Mouse (Mus musculus) limb, embryonic 12.5 days (tissue): ENCODE measurements at regions not wholly inside any gene's neighbourhood (a gene's known extent, or its start where the extent isn't known, plus 50 kb on each side); places are given as distances from the start of the nearest gene placed in this dataset.

Source experiments
- ATAC-seq: fragments of 200-750 bp; cut with Nextera tagmentation; 2 replicates; pipeline ENCODE4 v1.8.0; 2017; ENCODE audit warnings: low read depth, moderate TSS enrichment; ENCODE audit not compliant: insufficient number of reproducible peaks, insufficient read depth, low FRiP score, low TSS enrichment
- H3K27ac ChIP-seq: fragments of 300-500 bp; sonication (generic); 2 replicates; pipeline ENCODE4 v1.5.1; 2016; ENCODE audit warnings: mild to moderate bottlenecking, moderate library complexity
- H3K27me3 ChIP-seq: fragments of 300-500 bp; sonication (generic); 2 replicates; pipeline ENCODE4 v1.6.1; 2016; ENCODE audit warnings: mild to moderate bottlenecking, moderate library complexity
- H3K36me3 ChIP-seq: fragments of 300-500 bp; sonication (generic); 2 replicates; pipeline ENCODE4 v1.6.1; 2016; ENCODE audit warnings: mild to moderate bottlenecking, moderate library complexity
- H3K4me1 ChIP-seq: fragments of 300-500 bp; sonication (generic); replicated peaks from 2 replicates; pipeline ENCODE4 v1.6.1; 2016
- H3K4me2 ChIP-seq: fragments of 300-500 bp; sonication (generic); 2 replicates; pipeline ENCODE4 v1.6.1; 2016; ENCODE audit warnings: mild to moderate bottlenecking, moderate library complexity
- H3K4me3 ChIP-seq: fragments of 300-500 bp; sonication (generic); replicated peaks from 2 replicates; pipeline ENCODE4 v1.5.1; 2016; ENCODE audit warnings: mild to moderate bottlenecking
- H3K9ac ChIP-seq: fragments of 300-500 bp; sonication (generic); replicated peaks from 2 replicates; pipeline ENCODE4 v1.6.1; 2016; ENCODE audit warnings: mild to moderate bottlenecking, moderate library complexity
- H3K9me3 ChIP-seq: fragments of 300-500 bp; sonication (generic); 2 replicates; pipeline ENCODE4 v1.6.1; 2016; ENCODE audit warnings: mild to moderate bottlenecking, moderate library complexity
- WGBS: fragments of 180-500 bp; shearing (Covaris S2); methylation state at CpG from one replicate; pipeline ENCODE4 v1.1.7; 2016; 5-methylcytosine and 5-hydroxymethylcytosine counted together

GRCm38 (mm10) chr9:85524733-85525132 is 197.6 kb upstream of the Tent5a start:
- Histone ChIP-seq H3K9ac (no peak overlapping the region), H3K4me2 (no peak overlapping the region), H3K36me3 (no peaks in the 10 kb centered on the region), H3K27me3 (no peaks in the 10 kb centered on the region), H3K9me3 (no peaks in the 10 kb centered on the region), H3K27ac (no peak overlapping the region), H3K4me3 (no peak overlapping the region), H3K4me1 (no peaks in the 10 kb centered on the region)
- no peak for ATAC-seq

GRCm38 (mm10) chr9:85521342-85521741 is 194.2 kb upstream of the Tent5a start:
- ATAC-seq = no peak
- 90% methylated on average over 2 of the region's 2 CpGs for WGBS

DNA sequence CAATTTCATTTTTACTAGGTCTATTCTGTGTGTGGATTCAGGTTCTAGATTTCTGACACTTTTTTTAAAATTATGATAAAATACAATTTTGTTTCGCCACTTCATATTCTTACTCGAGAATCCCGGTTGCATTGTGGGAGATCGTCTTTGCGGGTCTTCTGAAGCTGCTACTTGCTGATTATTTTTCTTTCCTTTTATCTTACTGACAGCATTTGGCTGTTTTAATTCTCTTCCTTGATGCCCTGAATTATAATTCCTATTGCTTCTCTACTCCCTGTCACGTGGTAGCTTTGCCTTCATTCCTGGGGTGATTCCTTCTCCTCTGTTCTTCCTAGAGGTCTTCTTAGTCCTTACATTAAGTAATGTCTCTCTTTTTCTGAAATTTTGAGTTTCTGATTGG is 193.8 kb upstream of the Tent5a start:
- no peaks in the 10 kb centered on the region for H3K9me3 ChIP-seq
- no peak overlapping the region for H3K27ac ChIP-seq
- no peaks in the 10 kb centered on the region for H3K4me1 ChIP-seq
- no peak overlapping the region for H3K4me2 ChIP-seq
- no peak for ATAC-seq
- no peak overlapping the region for H3K9ac ChIP-seq
- no peaks in the 10 kb centered on the region for H3K27me3 ChIP-seq
- no peak overlapping the region for H3K4me3 ChIP-seq
- no peaks in the 10 kb centered on the region for H3K36me3 ChIP-seq
- WGBS = 84% methylated on average over 6 of the region's 6 CpGs

More at GRCm38 (mm10) chr9:85521342-85521741, 194.2 kb upstream of the Tent5a start:
- Histone ChIP-seq H3K9me3 (no peaks in the 10 kb centered on the region), H3K36me3 (no peaks in the 10 kb centered on the region), H3K4me2 (no peak overlapping the region), H3K27me3 (no peaks in the 10 kb centered on the region), H3K4me1 (no peaks in the 10 kb centered on the region), H3K27ac (no peak overlapping the region), H3K4me3 (no peak overlapping the region), H3K9ac (no peak overlapping the region)

DNA sequence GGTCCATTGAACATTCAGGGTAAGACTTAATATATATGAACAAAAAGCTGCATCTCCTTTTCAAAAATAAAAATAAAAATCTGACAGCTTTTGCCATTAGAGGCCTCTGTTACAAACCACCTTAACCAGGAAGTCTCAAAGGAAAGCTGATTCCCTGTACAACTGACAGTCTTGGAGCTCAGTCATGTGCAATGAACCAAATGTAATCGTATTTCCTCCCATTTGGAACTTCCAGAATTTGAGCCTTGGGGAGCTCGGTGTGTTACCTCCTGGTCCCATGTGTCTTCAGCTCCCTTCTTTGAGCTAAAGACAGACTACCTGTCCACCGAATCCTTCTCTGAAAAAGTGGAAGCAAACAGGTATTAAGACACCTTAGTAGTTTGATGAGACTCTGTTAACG is 171.9 kb upstream of the Tent5a start:
- Histone ChIP-seq H3K4me1 (no peaks in the 10 kb centered on the region), H3K27ac (no peak overlapping the region), H3K27me3 (no peaks in the 10 kb centered on the region), H3K4me2 (no peak overlapping the region), H3K9me3 (no peaks in the 10 kb centered on the region), H3K9ac (no peak overlapping the region), H3K4me3 (no peak overlapping the region), H3K36me3 (no peaks in the 10 kb centered on the region)
- 89% methylated on average over 4 of the region's 4 CpGs for WGBS
- no peak for ATAC-seq

DNA sequence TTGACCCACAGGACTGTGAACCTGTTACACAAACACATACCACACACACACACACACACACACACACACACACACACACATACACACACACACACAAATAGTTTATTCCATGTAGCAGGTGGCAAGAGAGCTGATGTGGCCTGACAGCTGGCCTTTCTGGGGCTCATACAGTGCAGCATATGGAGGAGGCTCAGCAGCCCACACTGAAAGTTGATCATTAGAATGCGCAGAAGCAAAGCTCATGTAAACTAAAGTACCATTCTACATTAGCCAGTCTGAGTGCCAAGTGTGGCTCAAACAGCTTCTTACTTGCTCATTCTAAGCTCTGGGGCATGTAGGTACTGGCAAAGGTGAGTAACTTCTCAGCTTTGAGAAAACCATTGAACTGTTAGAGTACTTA is 170.2 kb upstream of the Tent5a start:
- WGBS = 91% methylated on average over 1 of the region's 1 CpGs
- no peaks in the 10 kb centered on the region for H3K9me3 ChIP-seq

DNA sequence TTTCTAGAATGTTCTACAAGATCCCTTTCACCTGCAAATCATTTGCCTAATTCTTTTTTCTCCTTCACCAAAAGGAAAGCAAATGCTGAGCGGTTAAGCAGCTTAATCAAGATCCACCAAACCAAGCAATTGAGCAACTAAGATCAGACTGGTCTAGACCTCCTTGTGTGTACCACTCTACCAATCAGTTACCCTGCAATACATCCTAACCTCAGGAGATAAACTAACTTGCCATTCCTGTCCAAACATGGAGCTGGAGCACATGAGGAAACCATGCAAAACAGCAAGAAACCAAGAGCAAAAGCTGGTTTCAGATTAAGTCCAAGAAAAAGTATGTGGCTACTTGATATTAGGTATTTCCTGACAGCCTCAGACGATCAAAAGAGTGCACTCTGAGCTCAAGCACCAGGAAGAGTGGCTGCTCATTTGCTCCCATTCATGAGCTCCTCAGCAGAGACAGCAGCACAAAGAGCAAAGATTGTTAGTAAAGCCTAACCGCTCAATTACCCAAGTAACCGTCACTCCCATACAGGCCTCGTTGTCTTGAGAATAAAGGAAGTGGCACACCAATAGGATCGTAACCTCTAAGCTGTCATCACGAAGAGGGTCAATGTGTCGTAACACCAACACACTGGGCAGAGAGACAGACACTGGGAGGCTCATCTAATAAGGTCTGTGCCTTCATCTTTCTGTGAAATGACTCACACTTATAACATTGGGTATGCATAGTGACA is 169.5 kb upstream of the Tent5a start:
- Histone ChIP-seq H3K9ac (no peak overlapping the region), H3K27me3 (no peaks in the 10 kb centered on the region), H3K4me2 (no peak overlapping the region), H3K36me3 (no peaks in the 10 kb centered on the region), H3K4me3 (no peak overlapping the region), H3K9me3 (no peaks in the 10 kb centered on the region), H3K27ac (no peak overlapping the region), H3K4me1 (no peaks in the 10 kb centered on the region)
- no peak for ATAC-seq
- WGBS = 59% methylated on average over 8 of the region's 8 CpGs

More for the DNA sequence above, 170.2 kb upstream of the Tent5a start:
- H3K27ac ChIP-seq = no peak overlapping the region
- no peaks in the 10 kb centered on the region for H3K4me1 ChIP-seq
- H3K4me2 ChIP-seq = no peak overlapping the region
- H3K9ac ChIP-seq = no peak overlapping the region
- no peaks in the 10 kb centered on the region for H3K36me3 ChIP-seq
- no peak for ATAC-seq
- H3K4me3 ChIP-seq = no peak overlapping the region
- no peaks in the 10 kb centered on the region for H3K27me3 ChIP-seq

DNA sequence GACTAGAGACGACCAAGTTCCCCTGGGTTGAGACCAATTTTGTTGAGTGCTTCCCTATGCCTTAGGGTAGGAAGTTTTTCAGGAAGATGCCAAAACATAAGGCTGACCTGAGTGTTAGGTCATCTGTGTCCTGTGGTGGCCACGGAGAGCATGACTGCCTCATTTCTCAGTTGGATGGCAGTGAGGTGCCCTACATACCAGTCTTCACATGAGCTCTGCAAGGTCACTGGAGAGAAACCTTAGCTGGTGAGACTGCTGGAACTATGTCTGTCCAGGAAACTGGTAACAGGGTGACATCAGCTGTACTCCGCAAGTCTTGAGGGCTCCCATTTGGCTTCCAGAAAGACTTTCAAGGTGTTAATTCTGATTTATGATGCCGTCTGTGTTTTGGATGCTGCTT is 167.9 kb upstream of the Tent5a start:
- WGBS = 61% methylated on average over 4 of the region's 4 CpGs
- Histone ChIP-seq H3K4me2 (no peak overlapping the region), H3K9me3 (no peaks in the 10 kb centered on the region), H3K36me3 (no peaks in the 10 kb centered on the region), H3K4me3 (no peak overlapping the region), H3K9ac (no peak overlapping the region), H3K27me3 (no peaks in the 10 kb centered on the region), H3K27ac (no peak overlapping the region), H3K4me1 (no peaks in the 10 kb centered on the region)
- no peak for ATAC-seq

GRCm38 (mm10) chr9:85493760-85494159 is 166.6 kb upstream of the Tent5a start:
- no peak overlapping the region for H3K4me3 ChIP-seq
- no peak overlapping the region for H3K27ac ChIP-seq
- ATAC-seq = no peak
- no peaks in the 10 kb centered on the region for H3K27me3 ChIP-seq
- no peak overlapping the region for H3K9ac ChIP-seq
- H3K4me2 ChIP-seq = no peak overlapping the region
- no peaks in the 10 kb centered on the region for H3K9me3 ChIP-seq
- 77% methylated on average over 4 of the region's 4 CpGs for WGBS
- H3K4me1 ChIP-seq = no peaks in the 10 kb centered on the region
- no peaks in the 10 kb centered on the region for H3K36me3 ChIP-seq

GRCm38 (mm10) chr9:85490367-85490766 is 163.2 kb upstream of the Tent5a start:
- Histone ChIP-seq H3K9me3 (no peaks in the 10 kb centered on the region), H3K27ac (no peak overlapping the region), H3K9ac (no peak overlapping the region), H3K4me2 (no peak overlapping the region), H3K27me3 (no peaks in the 10 kb centered on the region), H3K4me3 (no peak overlapping the region), H3K36me3 (no peaks in the 10 kb centered on the region), H3K4me1 (no peaks in the 10 kb centered on the region)
- 87% methylated on average over 3 of the region's 3 CpGs for WGBS
- no peak for ATAC-seq

GRCm38 (mm10) chr9:85487915-85488314 is 160.8 kb upstream of the Tent5a start:
- Histone ChIP-seq H3K27me3 (no peaks in the 10 kb centered on the region), H3K27ac (no peak overlapping the region), H3K4me2 (no peak overlapping the region), H3K36me3 (no peaks in the 10 kb centered on the region), H3K9me3 (no peaks in the 10 kb centered on the region), H3K4me1 (no peaks in the 10 kb centered on the region), H3K4me3 (no peak overlapping the region), H3K9ac (no peak overlapping the region)
- ATAC-seq = no peak
- 51% methylated on average over 2 of the region's 2 CpGs for WGBS

GRCm38 (mm10) chr9:85487052-85487668 is 160.0 kb upstream of the Tent5a start:
- H3K4me1 ChIP-seq = no peaks in the 10 kb centered on the region
- H3K9ac ChIP-seq = no peak overlapping the region
- no peaks in the 10 kb centered on the region for H3K36me3 ChIP-seq
- WGBS = 39% methylated on average over 3 of the region's 3 CpGs
- H3K27me3 ChIP-seq = no peaks in the 10 kb centered on the region
- no peak overlapping the region for H3K27ac ChIP-seq
- H3K4me3 ChIP-seq = no peak overlapping the region
- H3K9me3 ChIP-seq = no peaks in the 10 kb centered on the region
- ATAC-seq = no peak
- H3K4me2 ChIP-seq = no peak overlapping the region

DNA sequence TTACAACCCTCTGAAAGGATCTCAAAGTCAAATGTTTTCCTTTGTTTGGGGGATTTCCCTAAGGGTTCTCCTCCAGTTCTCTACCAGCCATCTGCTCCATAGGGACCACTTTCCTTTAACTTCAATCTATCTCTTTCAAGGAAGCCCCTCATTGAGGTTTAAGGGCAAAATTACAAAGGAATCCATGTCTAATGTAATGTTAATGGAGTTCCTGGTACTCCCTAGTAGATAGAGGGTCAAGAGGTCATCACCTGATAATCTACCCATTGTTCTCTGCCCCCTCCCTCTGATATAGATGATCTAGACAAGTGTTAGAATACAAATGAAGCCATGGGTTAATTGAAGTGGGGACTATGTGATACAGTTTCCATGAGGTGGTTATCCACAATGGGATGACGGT is 158.6 kb upstream of the Tent5a start:
- no peak for ATAC-seq
- 88% methylated on average over 1 of the region's 1 CpGs for WGBS
- H3K9ac ChIP-seq = no peak overlapping the region

More for the DNA sequence above, 158.6 kb upstream of the Tent5a start:
- no peaks in the 10 kb centered on the region for H3K27me3 ChIP-seq
- no peak overlapping the region for H3K27ac ChIP-seq
- no peaks in the 10 kb centered on the region for H3K36me3 ChIP-seq
- no peaks in the 10 kb centered on the region for H3K4me1 ChIP-seq
- H3K4me2 ChIP-seq = no peak overlapping the region
- no peak overlapping the region for H3K4me3 ChIP-seq
- no peaks in the 10 kb centered on the region for H3K9me3 ChIP-seq
